Mouse (Mus musculus): ENCODE measurements around the gene Qpctl. TPM values are rescaled to one million over a fixed set of nuclear protein-coding genes. Genes with fewer than 3 reads are reported as not detected.

The Qpctl gene
- total RNA-seq, 2 experiments from 2014 or later = 4.0 to 4.2 TPM

Small RNA genes lying within 50 kb of the gene (microRNA-seq; reads per million reads assigned to microRNA genes)
- gene Mir330 = 229 to 240 reads per million in 2 experiments

Other genes starting within 250 kb of the Qpctl start
- gene Ccdc61, start 238.9 kb downstream of the Qpctl start, total RNA-seq (2021) = 10 to 100 TPM in 1 of 2 experiments, 1 to 10 TPM in 1; 8.8 to 10.2 TPM
- 1 to 10 TPM; 4.4 to 4.9 TPM for gene Nova2, start 223.4 kb downstream of the Qpctl start, total RNA-seq (2021)
- not detected for gene Nanos2, start 161.9 kb downstream of the Qpctl start, total RNA-seq (2021)
- gene Mypop, start 158.0 kb downstream of the Qpctl start, total RNA-seq (2021) = 1 to 10 TPM; 3.6 to 4.0 TPM
- gene Irf2bp1, start 145.2 kb downstream of the Qpctl start, total RNA-seq (2021) = 10 to 100 TPM; 22.4 to 23.1 TPM
- gene Foxa3, start 125.8 kb downstream of the Qpctl start, total RNA-seq (2021) = not detected
- gene Sympk, start 124.9 kb downstream of the Qpctl start, total RNA-seq (2021) = 10 to 100 TPM; 85.2 to 93.9 TPM
- not detected for gene Rsph6a, start 94.6 kb downstream of the Qpctl start, total RNA-seq (2021)
- 10 to 100 TPM; 44.6 to 46.6 TPM for gene Dmwd, start 73.1 kb downstream of the Qpctl start, total RNA-seq (2021)
- 100 to 1,000 TPM; 503 to 516 TPM for gene Dmpk, start 65.4 kb downstream of the Qpctl start, total RNA-seq (2021)
- 1 to 10 TPM; 5.6 to 6.8 TPM for gene Six5, start 54.7 kb downstream of the Qpctl start, total RNA-seq (2021)
- gene Gm4969, start 30.9 kb downstream of the Qpctl start, total RNA-seq (2021) = not detected
- 1 to 10 TPM; 5.5 to 5.7 TPM for gene Fbxo46, start 29.4 kb downstream of the Qpctl start, total RNA-seq (2021)
- gene Snrpd2, start 431 bp upstream of the Qpctl start, total RNA-seq (2021) = 10 to 100 TPM; 60.8 to 61.3 TPM
- gene Gipr, start 16.8 kb upstream of the Qpctl start, total RNA-seq (2021) = under 1 TPM in 1 of 2 experiments, not detected in 1; 0.13 TPM
- gene Eml2, start 27.1 kb upstream of the Qpctl start, total RNA-seq (2021) = 10 to 100 TPM; 36.7 to 38.7 TPM
- gene Gpr4, start 63.2 kb upstream of the Qpctl start, total RNA-seq (2021) = 1 to 10 TPM; 5.5 to 7.1 TPM
- gene Opa3, start 79.0 kb upstream of the Qpctl start, total RNA-seq (2021) = 10 to 100 TPM; 65.1 to 70.8 TPM
- gene Vasp, start 122.5 kb upstream of the Qpctl start, total RNA-seq (2021) = 10 to 100 TPM; 26.7 to 27.7 TPM
- not detected for gene Ppm1n, start 130.8 kb upstream of the Qpctl start, total RNA-seq (2021)
- gene Rtn2, start 133.3 kb upstream of the Qpctl start, total RNA-seq (2021) = 100 to 1,000 TPM; 124 to 132 TPM
- 1 to 10 TPM in 1 of 2 experiments, under 1 TPM in 1; 0.62 to 1.0 TPM for gene Fosb, start 160.8 kb upstream of the Qpctl start, total RNA-seq (2021)
- gene Ercc1, start 195.5 kb upstream of the Qpctl start, total RNA-seq (2021) = 10 to 100 TPM; 43.5 to 50.3 TPM
- 1 to 10 TPM; 9.6 to 10.0 TPM for gene Cd3eap, start 210.2 kb upstream of the Qpctl start, total RNA-seq (2021)
- gene Ppp1r13l, start 210.5 kb upstream of the Qpctl start, total RNA-seq (2021) = 10 to 100 TPM; 38.2 to 42.9 TPM
- gene Ercc2, start 232.7 kb upstream of the Qpctl start, total RNA-seq (2021) = 10 to 100 TPM in 1 of 2 experiments, 1 to 10 TPM in 1; 7.6 to 10.4 TPM

Data from heart, adult 18-20 months (tissue).